Mouse (Mus musculus) Patski (cell line): ENCODE data around the gene Gatc. TPM values are rescaled to one million over a fixed set of nuclear protein-coding genes. Genes with fewer than 3 reads are reported as not detected.

ENCODE experiments used
- ATAC-seq: fragments of 100-300 bp; one replicate; pipeline ENCODE4 v1.8.0; 2021
- CTCF ChIA-PET: fragments of 350-600 bp; sonication (Branson Sonifier 250); formaldehyde crosslinking; loops from one replicate; lab custom pipeline; 2022; ENCODE audit warnings: inconsistent platforms; lab: Charles Lee
- POLR2A ChIA-PET: fragments of 350-600 bp; sonication (Branson Sonifier 250); formaldehyde crosslinking; loops from one replicate; lab custom pipeline; 2022; ENCODE audit warnings: antibody characterized with exemption, inconsistent platforms; lab: Charles Lee
- DNase-seq: peaks from one replicate; pipeline ENCODE4 v3.0.0-alpha.2; 2011; ENCODE audit warnings: low read depth, low spot score
- H3K27me3 ChIP-seq: fragments of 371-371 bp; one replicate; pipeline ENCODE4 v1.5.1; 2021
- CTCF ChIP-seq: fragments of 100-300 bp; IDR thresholded peaks from one replicate; pipeline ENCODE4 v1.5.1; 2021
- in situ Hi-C: fragments of 300-500 bp; cut with MboI; formaldehyde crosslinking; loops from 3 replicates; pipeline ENCODE4 v1.11.1; 2018; ENCODE audit warnings: low pct_unique_long_range_greater_than_20kb, mixed read lengths
- polyA plus RNA-seq: library from polyadenylated mRNA; unstranded; gene quantifications from one replicate; pipeline ENCODE4 v1.2.3, GENCODE M21; 2021

Gatc gene
- polyA plus RNA-seq, 1 experiment from 2014 or later, result 23.5 TPM

GRCm38 (mm10) chr5:115294173-115294572 is 46.8 kb downstream of the Gatc start:
- DNase-seq (no peak), ATAC-seq (no peak)
- in situ Hi-C loops, result no loop called here
- H3K27me3 ChIP-seq, result no peaks in the 10 kb centered on the region
- ChIA-PET POLR2A (interaction anchor here (0.6 kb wide), 1 partner anchor 13 kb away, joined by 4 read pairs; no protein-coding TSS in a partner anchor), CTCF (interaction anchor here (1.0 to 1.4 kb wide), 3 partner anchors 19 to 26 kb away, joined by 3 to 4 read pairs (median 4); partner anchors contain the start of gene Rnf10)
- no peak for TF ChIP-seq CTCF

DNA sequence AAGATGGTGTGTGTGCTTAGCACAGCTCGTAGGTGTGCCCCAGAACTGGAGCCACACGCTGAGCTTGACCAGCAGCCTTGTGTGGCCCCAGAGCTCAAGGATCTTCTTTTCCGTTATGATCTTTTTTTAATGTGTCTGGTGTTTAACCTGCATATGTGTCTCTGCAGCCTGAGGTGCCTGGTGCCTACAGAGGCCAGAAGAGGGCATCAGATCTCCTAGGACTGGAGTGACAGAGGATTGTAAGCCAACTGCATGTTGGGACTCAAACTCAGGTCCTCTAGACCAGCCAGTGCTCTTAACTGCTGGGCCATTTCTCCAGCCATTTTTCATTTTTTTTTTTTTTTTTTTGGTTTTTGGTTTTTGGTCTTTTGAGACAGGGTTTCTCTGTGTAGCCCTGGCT is 56.2 kb downstream of the Gatc start:
- ATAC-seq, result no peak
- TF ChIP-seq CTCF, result no peak
- POLR2A ChIA-PET, result interaction anchor here (0.7 kb wide), 2 partner anchors 16 to 42 kb away, joined by 3 to 4 read pairs; partner anchors contain the start of genes Dynll1 and Srsf9
- CTCF ChIA-PET, result no interaction called here
- no peaks in the 10 kb centered on the region for H3K27me3 ChIP-seq
- in situ Hi-C loops, result no loop called here
- no peak for DNase-seq

Other genes with a start within 250 kb of the Gatc start
- not detected for gene Gm10401, start 242.9 kb downstream of the Gatc start, polyA plus RNA-seq
- 141 TPM for gene Acads, start 221.8 kb downstream of the Gatc start, polyA plus RNA-seq
- 98.3 TPM for gene Unc119b, start 206.2 kb downstream of the Gatc start, polyA plus RNA-seq
- gene Mlec, start 183.0 kb downstream of the Gatc start, polyA plus RNA-seq, result 294 TPM
- 0.05 TPM for gene Cabp1, start 146.8 kb downstream of the Gatc start, polyA plus RNA-seq
- gene Pop5, start 105.3 kb downstream of the Gatc start, polyA plus RNA-seq, result 123 TPM
- gene Rnf10, start 68.3 kb downstream of the Gatc start, polyA plus RNA-seq, result 286 TPM
- 49.9 TPM for gene Coq5, start 61.5 kb downstream of the Gatc start, polyA plus RNA-seq
- gene Dynll1, start 40.2 kb downstream of the Gatc start, polyA plus RNA-seq, result 704 TPM
- 137 TPM for gene Srsf9, start 14.0 kb downstream of the Gatc start, polyA plus RNA-seq
- gene Triap1, start within 50 bp of the Gatc start, polyA plus RNA-seq, result 46.1 TPM
- 1,264 TPM for gene Cox6a1, start 7.8 kb upstream of the Gatc start, polyA plus RNA-seq
- gene Msi1, start 88.4 kb upstream of the Gatc start, polyA plus RNA-seq, result 22.2 TPM
- gene Pla2g1b, start 125.1 kb upstream of the Gatc start, polyA plus RNA-seq, result not detected
- 34.6 TPM for gene Sirt4, start 143.5 kb upstream of the Gatc start, polyA plus RNA-seq
- 136 TPM for gene Pxn, start 165.5 kb upstream of the Gatc start, polyA plus RNA-seq
- gene Rplp0, start 218.3 kb upstream of the Gatc start, polyA plus RNA-seq, result 1,079 TPM
- 97.6 TPM for gene Gcn1l1, start 224.1 kb upstream of the Gatc start, polyA plus RNA-seq